9 mouse cellular contexts compared by ENCODE assay signal in genomic region chr11:76292398-76292797, GRCm38 (mm10). TPM values are rescaled to one million over a fixed set of nuclear protein-coding genes. Genes with fewer than 3 reads are reported as not detected.
DNase-seq lines count a peak whose midpoint lies in the region; ATAC-seq and TF ChIP-seq lines count a peak whose summit lies in the region.
"Had no signal": no experiment of that assay in that cellular context is flagged by ENCODE, and none has a peak within 500 bp of the region (broad histone marks: within the 10 kb centered on the region; RNA-seq: fewer than 3 reads in every experiment).

No protein-coding gene starts in this region.

- no peaks in the 10 kb centered on the region for H3K9me3 ChIP-seq in E14TG2a.4 (ENCODE audit: low read length)
- H3K9me3 ChIP-seq in heart, embryonic 13.5 days, result no peaks in the 10 kb centered on the region
- no peaks in the 10 kb centered on the region for H3K9me3 ChIP-seq in neural tube, embryonic 15.5 days (replicated peaks)

- H3K4me1 ChIP-seq in E14TG2a.4 (replicated peaks; ENCODE audit: low read depth, low read length), result peaks cover 95% of the 10 kb centered on the region
- H3K4me1 ChIP-seq in heart, embryonic 13.5 days, result peaks cover 69% of the 10 kb centered on the region
- H3K4me1 ChIP-seq in neural tube, embryonic 15.5 days, result peaks cover 82% of the 10 kb centered on the region

- peak; percentile 73 to 74 for DNase-seq in adrenal gland, postnatal 36 days
- DNase-seq in kidney, postnatal 36 days, result peak; percentile 65 to 76
- DNase-seq in left cerebral cortex, postnatal 36 days (ENCODE audit: low spot score in 2 of 2), result no peak
- no peak for DNase-seq in retina, embryonic 14.5 days (ENCODE audit: low spot score)
- DNase-seq in spleen, postnatal 10 days (ENCODE audit: low spot score in 2 of 2), result no peak

- H3K4me3 ChIP-seq in E14TG2a.4 (replicated peaks; ENCODE audit: low read length), result peak overlapping the region; percentile 35
- no peak overlapping the region for H3K4me3 ChIP-seq in heart, embryonic 13.5 days
- H3K4me3 ChIP-seq in neural tube, embryonic 15.5 days (replicated peaks), result no peak overlapping the region
- H3K4me3 ChIP-seq: megakaryocyte, embryonic 14.5 days had no signal

- H3K36me3 ChIP-seq in E14TG2a.4 (ENCODE audit: insufficient read depth, low read length), result no peaks in the 10 kb centered on the region
- no peaks in the 10 kb centered on the region for H3K36me3 ChIP-seq in heart, embryonic 13.5 days
- H3K36me3 ChIP-seq in neural tube, embryonic 15.5 days, result no peaks in the 10 kb centered on the region

- H3K27ac ChIP-seq in heart, embryonic 13.5 days (replicated peaks), result peak overlapping the region; percentile 85
- peak overlapping the region; percentile 79 for H3K27ac ChIP-seq in neural tube, embryonic 15.5 days (replicated peaks)

- intact Hi-C loops in left cerebral cortex, postnatal 36 days (cut with DNase I), result no loop called here

- TF ChIP-seq CTCF in E14TG2a.4 (conservative IDR thresholded peaks at IDR 0.05; ENCODE audit: low read length), result no peak

- peak overlapping the region; percentile 48 for H3K4me2 ChIP-seq in heart, embryonic 13.5 days
- H3K4me2 ChIP-seq in neural tube, embryonic 15.5 days, result no peak overlapping the region

- ATAC-seq in heart, embryonic 13.5 days (ENCODE audit: extremely low read depth, insufficient number of reproducible peaks, low FRiP score, low TSS enrichment), result no peak
- ATAC-seq in neural tube, embryonic 15.5 days (ENCODE audit: low FRiP score), result no peak

- WGBS in heart, embryonic 13.5 days, result 46% methylated on average over 15 of the region's 15 CpGs
- 68% methylated on average over 15 of the region's 15 CpGs for WGBS in neural tube, embryonic 15.5 days

- H3K9ac ChIP-seq in heart, embryonic 13.5 days, result peak overlapping the region; percentile 51
- no peak overlapping the region for H3K9ac ChIP-seq in neural tube, embryonic 15.5 days (replicated peaks)

- H3K27me3 ChIP-seq in E14TG2a.4 (ENCODE audit: insufficient read depth, low read length), result peaks cover 50% of the 10 kb centered on the region
- no peaks in the 10 kb centered on the region for H3K27me3 ChIP-seq in heart, embryonic 13.5 days (replicated peaks)
- no peaks in the 10 kb centered on the region for H3K27me3 ChIP-seq in neural tube, embryonic 15.5 days (replicated peaks)

RNA-seq across cellular contexts. Expression of gene Glod4, which starts 48.9 kb away (rescaled TPM):
- total RNA-seq in adrenal gland, postnatal 36 days (2021), result 10 to 100 TPM; 85.0 to 87.2 TPM
- polyA plus RNA-seq in heart, embryonic 13.5 days (2015; fragmentation: Nextera tagmentation; extraction: Ambion mirVana), result 114 and 126 TPM in 2 replicates
- polyA plus RNA-seq in neural tube, embryonic 15.5 days (2015; fragmentation: Nextera tagmentation; extraction: Ambion mirVana), result 112 and 123 TPM in 2 replicates
- 10 to 100 TPM; 47.7 to 58.2 TPM for total RNA-seq in left cerebral cortex, postnatal 36 days (2021)

RNA-seq across cellular contexts. Expression of gene Mrm3, which starts 48.9 kb away (rescaled TPM):
- total RNA-seq in adrenal gland, postnatal 36 days (2021), result 10 to 100 TPM; 18.8 to 21.4 TPM
- polyA plus RNA-seq in heart, embryonic 13.5 days (2015; fragmentation: Nextera tagmentation; extraction: Ambion mirVana), result 21.1 and 24.2 TPM in 2 replicates
- 27.3 and 28.1 TPM in 2 replicates for polyA plus RNA-seq in neural tube, embryonic 15.5 days (2015; fragmentation: Nextera tagmentation; extraction: Ambion mirVana)
- total RNA-seq in left cerebral cortex, postnatal 36 days (2021), result 10 to 100 TPM; 17.3 to 17.8 TPM

Comparison
In these comparisons a context has a peak if more than half of its experiments do, and no peak if none do; other contexts are left out.
1. DNase-seq: peak in adrenal gland, postnatal 36 days (2 of 2) and kidney, postnatal 36 days (2 of 2); none in left cerebral cortex, postnatal 36 days (0 of 2), retina, embryonic 14.5 days (single experiment) and spleen, postnatal 10 days (0 of 2).